Mouse (Mus musculus) heart, adult 2 months (tissue): ENCODE results near the gene Vrk1.

Experiments
- CTCF ChIP-seq: fragments of 200-600 bp; IDR thresholded peaks from 2 replicates; pipeline ENCODE4 v1.8.1; 2022; ENCODE audit warnings: antibody characterized with exemption, mild to moderate bottlenecking, moderate library complexity
- EP300 ChIP-seq: fragments of 200-500 bp; IDR thresholded peaks from 2 replicates; pipeline ENCODE4 v1.6.1; 2011; ENCODE audit warnings: low read depth, low read length, control low read depth; ENCODE audit not compliant: insufficient read depth
- POLR2A ChIP-seq: fragments of 200-500 bp; IDR thresholded peaks from 2 replicates; pipeline ENCODE4 v1.6.1; 2011; ENCODE audit warnings: mild to moderate bottlenecking, low read depth, low read length, control low read depth; ENCODE audit not compliant: insufficient read depth

DNA sequence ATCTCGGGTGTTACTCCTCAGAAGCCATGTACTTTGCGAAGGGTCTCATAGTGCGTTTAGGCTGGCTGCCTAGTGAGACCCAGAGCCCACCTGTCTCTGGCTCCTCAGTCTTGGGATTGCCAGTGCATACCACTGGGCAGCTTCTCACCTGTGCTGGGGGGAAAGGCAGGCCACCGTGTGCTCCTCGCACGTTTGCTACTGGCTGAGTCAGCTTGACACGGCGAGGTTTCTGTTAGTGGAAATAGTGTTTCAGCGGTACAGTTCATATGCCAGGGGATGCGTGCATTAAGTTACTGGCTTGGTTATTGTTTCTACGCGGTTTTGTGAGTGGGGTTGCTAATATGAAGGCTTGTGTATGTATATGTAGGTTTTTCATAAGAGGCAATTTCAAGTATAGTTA lies 22.3 kb downstream of the Vrk1 start:
- no peak for TF ChIP-seq CTCF
- no peak for TF ChIP-seq EP300
- TF ChIP-seq POLR2A = no peak
